Mouse (Mus musculus) liver, postnatal 0 days (tissue): ENCODE measurements at regions not wholly inside any gene's neighbourhood (a gene's known extent, or its start where the extent isn't known, plus 50 kb on each side); places are given as distances from the start of the nearest gene placed in this dataset.

Experiments used
- CTCF ChIP-seq: sonication (generic); IDR thresholded peaks from 2 replicates; pipeline ENCODE4 v1.5.1; 2016; ENCODE audit warnings: antibody characterized with exemption, low read depth
- EP300 ChIP-seq: IDR thresholded peaks from 2 replicates; pipeline ENCODE4 v1.6.1; 2016; ENCODE audit warnings: antibody characterized with exemption, low read depth, mild to moderate bottlenecking

DNA sequence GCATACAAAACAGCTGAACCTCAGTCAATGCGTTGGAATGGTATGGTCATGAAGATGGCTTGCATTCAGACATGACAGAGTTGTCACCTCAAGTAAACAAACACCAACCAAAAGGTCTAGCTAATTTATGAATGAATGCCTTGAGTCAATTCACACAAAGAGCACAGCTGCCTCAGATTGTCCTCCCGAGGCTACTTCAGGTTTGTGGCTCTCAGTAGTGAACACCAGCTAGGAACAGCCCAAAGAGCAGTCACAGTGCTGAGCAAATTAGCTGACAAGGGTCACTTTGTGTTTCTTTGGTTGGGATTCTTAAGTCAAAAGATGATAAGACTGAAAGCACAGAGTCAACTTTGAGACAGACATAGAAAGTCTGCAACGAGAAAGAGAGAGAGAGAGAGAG is 68.7 kb upstream of the Peli2 start:
- TF ChIP-seq CTCF: no peak
- no peak for TF ChIP-seq EP300
